Mouse (Mus musculus): Measurements from ENCODE around the gene Reps2. TPM values are rescaled to one million over a fixed set of nuclear protein-coding genes. Genes with fewer than 3 reads are reported as not detected.

The Reps2 gene
- polyA plus RNA-seq, 1 experiment = 24.6 TPM

DNA sequence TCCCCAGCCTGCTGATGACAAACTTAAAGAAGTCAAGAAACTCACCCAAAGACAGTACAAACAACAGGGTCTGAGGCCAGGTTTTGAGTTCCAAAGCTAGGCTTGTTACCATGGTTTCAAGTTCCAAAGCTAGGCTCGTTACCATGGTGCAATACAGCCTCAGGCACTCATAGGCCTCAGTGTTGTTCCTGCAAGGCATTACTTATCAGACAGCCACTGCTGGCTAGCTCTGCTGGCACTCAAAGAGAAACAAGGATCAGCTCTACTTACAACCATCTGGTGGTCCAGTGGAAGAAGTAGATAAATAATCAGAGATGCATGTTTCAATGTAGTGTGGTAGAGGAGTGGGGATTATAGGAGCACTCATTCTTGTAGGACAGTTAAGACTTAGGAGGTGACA, 200.5 kb downstream of the Reps2 start:
- Histone ChIP-seq H3K27ac (ENCODE audit: insufficient read depth, low read length) (no peak overlapping the region), H3K27me3 (ENCODE audit: control insufficient read depth, insufficient read depth, low read length) (no peaks in the 10 kb centered on the region), H3K4me1 (ENCODE audit: control insufficient read depth, insufficient read depth, low read length) (no peaks in the 10 kb centered on the region), H3K4me3 (replicated peaks; ENCODE audit: insufficient read depth, low read depth, low read length) (no peak overlapping the region)
- TF ChIP-seq POLR2A (IDR thresholded peaks at IDR 0.05; ENCODE audit: borderline replicate concordance, insufficient read depth, low read length) (no peak), CTCF (IDR thresholded peaks at IDR 0.05; ENCODE audit: borderline replicate concordance, insufficient read depth, low read depth, low read length) (no peak)
- 46% methylated on average over 1 of the region's 1 CpGs for WGBS
- DNase-seq = no peak

DNA sequence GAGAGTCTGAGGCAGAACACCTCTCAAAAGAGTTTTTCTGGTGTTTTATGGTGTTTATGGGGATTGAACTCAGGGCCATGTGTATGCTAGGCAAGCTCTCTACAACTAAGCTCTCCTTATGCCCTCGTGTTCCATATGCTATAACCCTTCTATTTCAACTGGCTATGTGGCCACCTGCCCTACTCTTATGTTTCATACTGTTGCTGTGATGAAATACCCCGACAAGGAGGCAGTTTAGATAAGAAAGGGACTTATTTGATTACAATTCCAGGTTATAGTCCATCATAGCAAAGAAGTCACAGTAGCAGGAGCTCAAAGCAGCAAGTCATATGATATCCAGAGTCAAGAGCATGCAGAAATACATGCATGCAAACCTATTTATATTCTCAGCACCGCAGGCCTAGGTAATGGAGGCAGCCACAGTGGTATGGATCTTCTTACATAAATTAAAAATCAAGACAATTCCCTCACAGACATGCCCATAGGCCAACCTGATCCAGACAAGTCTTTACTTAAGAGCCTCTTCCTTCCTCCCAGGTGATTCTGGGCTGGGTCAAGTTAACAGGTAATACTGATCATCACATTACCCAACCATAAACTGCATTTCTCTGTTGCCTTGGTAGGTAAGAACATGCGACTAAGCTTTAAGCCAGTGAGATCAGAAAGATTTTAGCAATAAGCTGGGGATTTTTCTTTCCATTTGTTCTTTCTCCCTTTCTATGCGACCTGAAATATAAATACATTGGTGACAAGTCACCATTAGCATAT, 210.5 kb downstream of the Reps2 start:
- WGBS = 80% methylated on average over 5 of the region's 5 CpGs
- no peak for DNase-seq
- no peak overlapping the region for H3K27ac ChIP-seq (ENCODE audit: insufficient read depth, low read length)
- no peaks in the 10 kb centered on the region for H3K4me1 ChIP-seq (ENCODE audit: control insufficient read depth, insufficient read depth, low read length)
- no peak overlapping the region for H3K4me3 ChIP-seq (replicated peaks; ENCODE audit: insufficient read depth, low read depth, low read length)
- no peak for TF ChIP-seq CTCF (IDR thresholded peaks at IDR 0.05; ENCODE audit: borderline replicate concordance, insufficient read depth, low read depth, low read length)
- TF ChIP-seq POLR2A (IDR thresholded peaks at IDR 0.05; ENCODE audit: borderline replicate concordance, insufficient read depth, low read length) = no peak
- H3K27me3 ChIP-seq (ENCODE audit: control insufficient read depth, insufficient read depth, low read length) = no peaks in the 10 kb centered on the region

DNA sequence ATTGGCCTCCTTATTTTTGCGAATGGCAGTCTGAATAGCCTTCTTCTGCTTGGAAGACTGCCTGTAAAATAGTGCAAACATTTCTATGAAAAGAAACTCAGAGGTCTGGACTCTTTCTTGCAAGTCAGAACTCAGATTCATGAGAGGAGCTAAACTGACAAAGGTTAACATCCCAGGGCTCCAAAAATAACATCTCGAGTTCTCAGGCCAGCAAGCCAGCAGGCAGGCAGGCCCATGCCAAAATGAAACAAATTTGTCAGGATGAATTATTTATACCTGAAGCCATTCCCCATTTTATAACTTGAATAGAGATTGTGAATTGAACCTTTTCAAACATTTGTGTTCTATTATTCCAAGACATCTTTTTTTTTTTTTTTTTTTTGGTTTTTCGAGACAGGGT, 215.8 kb downstream of the Reps2 start:
- Histone ChIP-seq H3K27me3 (ENCODE audit: control insufficient read depth, insufficient read depth, low read length) (no peaks in the 10 kb centered on the region), H3K4me1 (ENCODE audit: control insufficient read depth, insufficient read depth, low read length) (no peaks in the 10 kb centered on the region), H3K27ac (ENCODE audit: insufficient read depth, low read length) (no peak overlapping the region), H3K4me3 (replicated peaks; ENCODE audit: insufficient read depth, low read depth, low read length) (no peak overlapping the region)
- WGBS = 10% methylated on average over 3 of the region's 3 CpGs
- peak; percentile 13 to 55 for DNase-seq
- TF ChIP-seq POLR2A (IDR thresholded peaks at IDR 0.05; ENCODE audit: borderline replicate concordance, insufficient read depth, low read length) (no peak), CTCF (IDR thresholded peaks at IDR 0.05; ENCODE audit: borderline replicate concordance, insufficient read depth, low read depth, low read length) (no peak)

DNA sequence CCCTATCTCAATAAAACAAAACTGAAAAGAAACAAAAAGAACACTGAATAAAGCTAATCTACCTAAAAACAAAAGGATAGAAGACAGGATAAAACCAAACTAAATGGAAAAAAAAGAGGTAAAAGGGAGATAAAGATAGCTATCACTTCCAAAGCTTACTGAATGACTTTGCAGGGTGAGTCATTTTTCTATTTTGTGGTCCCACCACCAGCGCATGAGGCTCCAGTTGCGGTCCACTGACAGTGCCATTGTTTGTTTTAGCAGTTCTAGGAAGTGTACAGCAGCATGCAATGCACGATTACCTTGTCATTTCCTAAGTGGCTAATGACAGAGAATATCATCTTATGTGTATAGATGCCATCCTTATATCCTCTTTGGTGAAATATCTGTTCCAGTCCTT, 224.0 kb downstream of the Reps2 start:
- no peaks in the 10 kb centered on the region for H3K4me1 ChIP-seq (ENCODE audit: control insufficient read depth, insufficient read depth, low read length)
- TF ChIP-seq CTCF (IDR thresholded peaks at IDR 0.05; ENCODE audit: borderline replicate concordance, insufficient read depth, low read depth, low read length) = no peak
- no peak for TF ChIP-seq POLR2A (IDR thresholded peaks at IDR 0.05; ENCODE audit: borderline replicate concordance, insufficient read depth, low read length)
- no peaks in the 10 kb centered on the region for H3K27me3 ChIP-seq (ENCODE audit: control insufficient read depth, insufficient read depth, low read length)
- 88% methylated on average over 3 of the region's 3 CpGs for WGBS
- no peak overlapping the region for H3K27ac ChIP-seq (ENCODE audit: insufficient read depth, low read length)
- no peak for DNase-seq
- no peak overlapping the region for H3K4me3 ChIP-seq (replicated peaks; ENCODE audit: insufficient read depth, low read depth, low read length)

DNA sequence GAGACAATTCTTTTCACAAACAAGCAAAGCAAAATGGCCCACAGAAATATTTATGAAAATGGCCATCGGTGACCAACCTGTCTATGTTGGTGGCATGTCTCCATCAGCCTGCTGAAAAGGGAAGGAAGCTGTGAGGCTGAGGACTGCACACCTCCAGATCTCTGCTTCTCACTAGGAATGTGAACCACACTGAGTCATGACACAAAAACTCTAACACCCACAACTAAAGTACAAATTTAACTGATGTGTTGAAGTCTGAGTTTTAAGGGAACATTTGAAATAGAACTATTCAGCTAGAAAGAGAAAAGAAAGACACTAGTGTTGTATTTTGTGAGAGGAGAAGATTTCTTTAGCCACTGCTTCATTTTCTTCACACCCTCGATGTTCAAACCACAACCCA, 230.3 kb downstream of the Reps2 start:
- H3K27me3 ChIP-seq (ENCODE audit: control insufficient read depth, insufficient read depth, low read length) = no peaks in the 10 kb centered on the region; the same call in 1 of the 2 replicates
- TF ChIP-seq POLR2A (IDR thresholded peaks at IDR 0.05; ENCODE audit: borderline replicate concordance, insufficient read depth, low read length) (no peak), CTCF (IDR thresholded peaks at IDR 0.05; ENCODE audit: borderline replicate concordance, insufficient read depth, low read depth, low read length) (no peak)
- H3K27ac ChIP-seq (ENCODE audit: insufficient read depth, low read length) = no peak overlapping the region
- WGBS = 73% methylated on average over 2 of the region's 2 CpGs
- DNase-seq = no peak
- H3K4me1 ChIP-seq (ENCODE audit: control insufficient read depth, insufficient read depth, low read length) = no peaks in the 10 kb centered on the region
- H3K4me3 ChIP-seq (replicated peaks; ENCODE audit: insufficient read depth, low read depth, low read length) = no peak overlapping the region

DNA sequence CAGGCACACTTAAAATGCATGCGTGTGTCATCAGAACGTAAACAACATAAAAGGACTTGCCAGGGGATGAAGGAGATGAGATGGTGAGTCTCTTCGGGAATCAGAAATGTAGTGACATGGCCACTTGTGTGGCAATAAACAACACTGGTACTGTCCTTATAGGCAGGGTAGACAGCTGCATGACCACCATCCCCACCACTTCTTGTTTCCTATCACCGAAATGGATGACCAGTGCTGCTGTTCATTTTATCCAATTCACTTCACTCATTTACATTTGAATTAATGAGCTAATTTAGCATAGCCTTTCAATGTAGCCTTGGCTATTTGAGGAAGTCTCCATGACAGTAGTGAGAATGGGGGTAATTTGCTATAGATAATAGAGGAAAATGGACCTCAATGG, 236.2 kb downstream of the Reps2 start:
- H3K4me1 ChIP-seq (ENCODE audit: control insufficient read depth, insufficient read depth, low read length) = no peaks in the 10 kb centered on the region
- no peak for DNase-seq
- no peak overlapping the region for H3K4me3 ChIP-seq (replicated peaks; ENCODE audit: insufficient read depth, low read depth, low read length)
- 55% methylated on average over 4 of the region's 4 CpGs for WGBS
- no peak overlapping the region for H3K27ac ChIP-seq (ENCODE audit: insufficient read depth, low read length)
- no peak for TF ChIP-seq CTCF (IDR thresholded peaks at IDR 0.05; ENCODE audit: borderline replicate concordance, insufficient read depth, low read depth, low read length)
- H3K27me3 ChIP-seq (ENCODE audit: control insufficient read depth, insufficient read depth, low read length) = no peaks in the 10 kb centered on the region; the same call in 1 of the 2 replicates

DNA sequence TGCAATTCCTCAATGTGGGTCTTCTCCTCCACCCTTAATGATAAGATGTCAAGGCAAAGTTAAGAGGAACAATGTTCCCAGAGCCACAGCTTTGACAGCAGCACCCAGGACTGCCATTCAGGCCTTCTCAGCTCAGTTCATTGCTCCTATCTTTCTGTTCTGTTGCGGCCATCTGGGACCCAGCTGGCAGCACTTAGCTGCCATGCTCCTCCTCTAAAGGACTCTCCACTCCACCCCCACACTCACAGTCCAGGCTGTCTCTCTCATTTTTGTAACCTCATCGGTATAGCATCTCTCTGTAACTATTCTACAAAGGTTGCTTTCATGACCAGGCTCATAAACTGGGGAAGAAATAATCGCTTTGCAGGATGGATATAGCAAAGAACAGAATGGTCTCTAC, 241.0 kb downstream of the Reps2 start:
- Histone ChIP-seq H3K4me3 (replicated peaks; ENCODE audit: insufficient read depth, low read depth, low read length) (no peak overlapping the region), H3K27me3 (ENCODE audit: control insufficient read depth, insufficient read depth, low read length) (no peaks in the 10 kb centered on the region), H3K27ac (ENCODE audit: insufficient read depth, low read length) (no peak overlapping the region), H3K4me1 (ENCODE audit: control insufficient read depth, insufficient read depth, low read length) (no peaks in the 10 kb centered on the region)
- peak in 1 of 2 experiments; percentile 14 for DNase-seq
- 42% methylated on average over 3 of the region's 3 CpGs for WGBS
- TF ChIP-seq CTCF (IDR thresholded peaks at IDR 0.05; ENCODE audit: borderline replicate concordance, insufficient read depth, low read depth, low read length) (no peak), POLR2A (IDR thresholded peaks at IDR 0.05; ENCODE audit: borderline replicate concordance, insufficient read depth, low read length) (no peak)

DNA sequence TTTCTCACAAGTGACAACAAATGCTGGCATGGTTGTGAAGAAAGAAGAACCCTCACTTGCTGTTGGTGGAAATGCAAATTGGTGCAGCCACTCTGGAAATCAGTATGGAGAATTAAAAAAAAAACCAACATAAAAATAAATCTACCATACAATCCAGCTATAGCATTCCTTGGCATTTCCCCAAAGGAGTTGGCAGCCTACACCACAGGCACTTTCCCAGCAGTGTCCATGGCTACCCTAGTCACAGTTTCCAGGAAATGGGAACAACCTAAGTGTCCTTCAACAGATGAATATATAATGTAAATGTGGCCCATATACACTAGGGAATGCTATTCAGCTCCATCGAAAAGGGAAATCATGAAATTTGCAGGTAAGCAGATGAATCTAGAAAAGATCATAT, 262.7 kb downstream of the Reps2 start:
- 77% methylated on average over 1 of the region's 1 CpGs for WGBS
- Histone ChIP-seq H3K4me3 (replicated peaks; ENCODE audit: insufficient read depth, low read depth, low read length) (no peak overlapping the region), H3K27me3 (ENCODE audit: control insufficient read depth, insufficient read depth, low read length) (no peaks in the 10 kb centered on the region), H3K4me1 (ENCODE audit: control insufficient read depth, insufficient read depth, low read length) (no peaks in the 10 kb centered on the region), H3K27ac (ENCODE audit: insufficient read depth, low read length) (no peak overlapping the region)
- no peak for TF ChIP-seq POLR2A (IDR thresholded peaks at IDR 0.05; ENCODE audit: borderline replicate concordance, insufficient read depth, low read length)
- TF ChIP-seq CTCF (IDR thresholded peaks at IDR 0.05; ENCODE audit: borderline replicate concordance, insufficient read depth, low read depth, low read length) = no peak
- DNase-seq = no peak
